Mouse (Mus musculus) heart, adult 2 months (tissue): ENCODE measurements at regions not wholly inside any gene's neighbourhood (a gene's known extent, or its start where the extent isn't known, plus 50 kb on each side); places are given as distances from the start of the nearest gene placed in this dataset.

Experiments
- CTCF ChIP-seq: fragments of 200-600 bp; IDR thresholded peaks from 2 replicates; pipeline ENCODE4 v1.8.1; 2022; ENCODE audit warnings: antibody characterized with exemption, mild to moderate bottlenecking, moderate library complexity
- EP300 ChIP-seq: fragments of 200-500 bp; IDR thresholded peaks from 2 replicates; pipeline ENCODE4 v1.6.1; 2011; ENCODE audit warnings: low read depth, low read length, control low read depth; ENCODE audit not compliant: insufficient read depth

DNA sequence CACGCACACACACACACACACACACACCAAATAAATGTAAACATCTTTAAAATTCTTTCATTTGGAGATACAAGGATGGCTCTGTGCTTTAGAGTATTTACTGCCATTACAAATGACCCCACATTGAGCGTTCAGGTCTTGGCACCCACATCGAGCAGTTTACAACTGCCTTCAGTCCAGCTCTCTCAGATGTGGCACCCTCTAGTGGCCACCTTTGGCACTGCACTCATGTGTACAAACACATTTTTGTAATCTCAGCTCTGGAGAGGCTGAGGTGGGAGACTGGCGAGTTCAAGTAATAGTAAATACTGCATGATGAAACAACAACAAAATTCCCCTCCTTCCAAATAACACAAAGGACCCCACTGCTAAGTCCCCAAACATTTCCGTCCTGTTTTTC is 198.6 kb upstream of the Dkk2 start:
- TF ChIP-seq CTCF (peak; percentile 62), EP300 (no peak)
